Mouse (Mus musculus): ENCODE measurements around the gene Skil. TPM values are rescaled to one million over a fixed set of nuclear protein-coding genes. Genes with fewer than 3 reads are reported as not detected.

The Skil gene
- polyA plus RNA-seq, 1 experiment, result 14.0 TPM

DNA sequence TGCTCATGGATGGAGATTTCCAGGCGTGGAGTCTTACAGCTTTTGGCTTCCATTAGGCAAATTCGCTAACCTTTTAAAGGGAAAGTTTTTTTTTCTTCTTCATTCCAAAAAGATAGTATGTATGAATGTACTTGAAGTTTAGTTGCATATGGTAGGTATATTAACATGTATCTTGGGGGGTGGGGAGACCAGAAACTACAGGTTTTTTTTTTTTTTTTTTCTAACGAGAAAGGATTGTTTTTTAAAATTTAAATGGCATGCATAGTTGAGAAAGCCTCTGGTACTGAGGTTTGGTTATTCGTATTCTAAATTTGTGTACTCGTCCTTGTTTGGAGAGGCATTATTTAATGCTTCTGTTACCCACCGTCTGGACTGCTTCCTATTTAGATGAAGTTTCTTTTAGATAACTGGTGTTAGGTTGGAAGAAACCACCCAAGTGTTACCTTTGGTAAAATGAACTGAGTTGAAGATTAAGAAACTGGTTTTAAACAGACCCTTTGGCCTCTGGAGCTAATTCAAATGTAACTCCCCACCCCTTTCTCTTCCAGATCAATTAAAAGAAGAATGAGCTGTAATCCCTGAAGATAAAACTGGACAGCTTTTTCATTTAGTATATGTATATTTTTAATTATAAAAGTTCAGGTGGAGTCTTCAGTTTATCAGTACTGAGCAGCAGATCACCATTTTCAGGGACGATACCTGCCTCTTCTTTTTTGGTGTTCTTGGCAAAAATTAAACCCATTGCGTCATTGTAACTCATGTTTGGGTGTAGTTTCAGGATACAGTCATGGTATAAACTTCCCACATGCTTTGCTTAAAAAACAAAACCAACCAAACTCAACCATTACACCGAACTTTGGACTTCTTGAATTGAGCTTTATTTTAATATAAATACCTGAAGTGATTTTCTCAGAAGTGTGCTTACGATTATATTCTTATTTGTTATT lies 1.6 kb downstream of the Skil start:
- DNase-seq, result no peak
- Histone ChIP-seq H3K27ac (ENCODE audit: insufficient read depth, low read length) (0 out of 2 replicates have a peak overlapping the region, but pooled peaks have one; percentile 55), H3K4me1 (ENCODE audit: control insufficient read depth, insufficient read depth, low read length) (no peaks in the 10 kb centered on the region), H3K4me3 (replicated peaks; ENCODE audit: insufficient read depth, low read depth, low read length) (peak overlapping the region; percentile 80), H3K27me3 (ENCODE audit: control insufficient read depth, insufficient read depth, low read length) (no peaks in the 10 kb centered on the region)
- no peak for TF ChIP-seq POLR2A (IDR thresholded peaks at IDR 0.05; ENCODE audit: borderline replicate concordance, insufficient read depth, low read length)
- TF ChIP-seq CTCF (IDR thresholded peaks at IDR 0.05; ENCODE audit: borderline replicate concordance, insufficient read depth, low read depth, low read length), result no peak
- WGBS, result 48% methylated on average over 10 of the region's 10 CpGs

DNA sequence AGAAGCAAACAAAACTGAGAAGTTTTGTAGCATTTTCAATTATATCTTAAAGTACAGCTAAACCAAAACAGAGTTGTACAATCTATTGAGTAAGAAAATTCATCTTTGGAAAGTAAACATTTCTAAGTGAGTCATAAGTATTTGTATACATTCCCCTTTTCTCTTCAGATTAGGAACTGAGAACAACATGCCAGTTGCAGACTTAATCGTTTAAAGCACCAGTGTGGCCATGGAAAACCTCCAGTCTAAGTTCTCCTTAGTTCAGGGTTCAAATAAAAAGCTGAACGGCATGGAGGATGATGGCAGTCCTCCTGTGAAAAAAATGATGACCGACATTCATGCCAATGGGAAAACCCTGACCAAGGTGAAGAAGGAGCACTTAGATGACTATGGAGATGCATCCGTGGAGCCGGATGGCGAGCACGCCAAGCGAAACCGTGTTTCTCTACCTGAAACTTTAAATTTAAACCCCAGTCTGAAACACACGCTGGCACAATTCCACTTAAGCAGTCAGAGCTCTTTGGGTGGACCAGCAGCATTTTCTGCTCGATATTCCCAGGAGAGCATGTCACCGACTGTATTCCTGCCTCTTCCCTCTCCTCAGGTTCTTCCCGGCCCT lies 2.4 kb downstream of the Skil start:
- DNase-seq, result no peak
- TF ChIP-seq POLR2A (IDR thresholded peaks at IDR 0.05; ENCODE audit: borderline replicate concordance, insufficient read depth, low read length) (no peak), CTCF (IDR thresholded peaks at IDR 0.05; ENCODE audit: borderline replicate concordance, insufficient read depth, low read depth, low read length) (no peak)
- 64% methylated on average over 13 of the region's 13 CpGs for WGBS
- Histone ChIP-seq H3K27ac (ENCODE audit: insufficient read depth, low read length) (no peak overlapping the region), H3K4me1 (ENCODE audit: control insufficient read depth, insufficient read depth, low read length) (no peaks in the 10 kb centered on the region), H3K27me3 (ENCODE audit: control insufficient read depth, insufficient read depth, low read length) (no peaks in the 10 kb centered on the region), H3K4me3 (replicated peaks; ENCODE audit: insufficient read depth, low read depth, low read length) (no peak overlapping the region)

DNA sequence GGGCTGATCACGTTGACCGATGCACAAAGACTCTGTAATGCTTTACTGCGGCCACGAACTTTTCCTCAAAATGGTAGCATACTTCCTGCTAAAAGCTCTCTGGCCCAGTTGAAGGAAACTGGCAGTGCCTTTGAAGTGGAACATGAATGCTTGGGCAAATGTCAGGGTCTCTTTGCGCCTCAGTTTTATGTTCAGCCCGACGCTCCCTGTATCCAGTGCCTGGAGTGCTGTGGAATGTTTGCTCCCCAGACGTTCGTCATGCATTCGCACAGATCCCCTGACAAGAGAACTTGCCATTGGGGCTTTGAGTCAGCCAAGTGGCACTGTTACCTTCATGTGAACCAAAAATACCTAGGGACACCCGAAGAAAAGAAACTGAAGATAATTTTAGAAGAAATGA lies 3.1 kb downstream of the Skil start:
- no peak for DNase-seq

DNA sequence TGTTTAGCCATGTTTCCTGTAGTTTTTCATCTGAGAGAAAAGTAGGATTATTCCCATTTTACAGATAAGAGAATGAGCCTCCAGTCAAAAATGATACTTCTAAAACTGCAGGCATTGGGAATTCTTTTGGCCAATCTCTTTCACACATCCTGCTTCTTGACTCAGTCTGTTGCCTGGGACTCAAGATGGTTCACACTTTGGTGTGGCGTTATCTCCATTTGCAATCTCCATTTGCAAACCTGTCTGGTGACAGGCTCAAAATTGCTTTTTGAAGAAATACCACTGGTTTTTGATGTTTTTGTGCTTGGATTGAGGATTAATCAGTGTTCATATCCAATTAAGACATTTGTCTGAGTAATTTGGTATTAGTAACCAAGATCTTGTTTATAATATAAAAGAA lies 3.7 kb downstream of the Skil start:
- TF ChIP-seq POLR2A (IDR thresholded peaks at IDR 0.05; ENCODE audit: borderline replicate concordance, insufficient read depth, low read length) (no peak), CTCF (IDR thresholded peaks at IDR 0.05; ENCODE audit: borderline replicate concordance, insufficient read depth, low read depth, low read length) (no peak)
- Histone ChIP-seq H3K27me3 (ENCODE audit: control insufficient read depth, insufficient read depth, low read length) (no peaks in the 10 kb centered on the region), H3K27ac (ENCODE audit: insufficient read depth, low read length) (no peak overlapping the region), H3K4me1 (ENCODE audit: control insufficient read depth, insufficient read depth, low read length) (no peaks in the 10 kb centered on the region), H3K4me3 (replicated peaks; ENCODE audit: insufficient read depth, low read depth, low read length) (no peak overlapping the region)
- DNase-seq, result no peak
- WGBS, result 86% methylated on average over 1 of the region's 1 CpGs

More for the DNA sequence above, 3.1 kb downstream of the Skil start:
- H3K4me3 ChIP-seq (replicated peaks; ENCODE audit: insufficient read depth, low read depth, low read length), result no peak overlapping the region
- H3K4me1 ChIP-seq (ENCODE audit: control insufficient read depth, insufficient read depth, low read length), result no peaks in the 10 kb centered on the region
- H3K27ac ChIP-seq (ENCODE audit: insufficient read depth, low read length), result no peak overlapping the region
- WGBS, result 73% methylated on average over 11 of the region's 11 CpGs
- H3K27me3 ChIP-seq (ENCODE audit: control insufficient read depth, insufficient read depth, low read length), result no peaks in the 10 kb centered on the region
- no peak for TF ChIP-seq CTCF (IDR thresholded peaks at IDR 0.05; ENCODE audit: borderline replicate concordance, insufficient read depth, low read depth, low read length)
- no peak for TF ChIP-seq POLR2A (IDR thresholded peaks at IDR 0.05; ENCODE audit: borderline replicate concordance, insufficient read depth, low read length)

DNA sequence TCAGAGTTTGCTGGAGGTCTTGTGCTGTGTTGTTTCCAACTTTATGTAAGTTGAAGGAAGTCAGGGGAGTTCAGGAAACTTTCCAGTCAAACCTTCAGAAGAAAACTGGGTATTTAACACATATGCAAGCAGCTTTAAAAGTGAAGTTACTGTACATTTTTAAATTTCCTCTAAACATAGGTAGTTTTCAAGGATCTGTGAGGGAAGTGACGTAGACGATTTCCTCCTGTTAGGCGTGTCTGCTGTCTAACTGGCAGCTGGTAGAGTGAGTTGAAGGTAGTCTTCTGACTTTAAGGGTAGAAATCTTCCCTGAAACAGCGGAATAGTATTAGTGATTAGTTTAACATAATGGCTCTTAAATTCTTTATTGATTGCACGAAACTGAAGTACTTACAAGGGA lies 5.2 kb downstream of the Skil start:
- no peak overlapping the region for H3K27ac ChIP-seq (ENCODE audit: insufficient read depth, low read length)
- TF ChIP-seq POLR2A (IDR thresholded peaks at IDR 0.05; ENCODE audit: borderline replicate concordance, insufficient read depth, low read length) (no peak), CTCF (IDR thresholded peaks at IDR 0.05; ENCODE audit: borderline replicate concordance, insufficient read depth, low read depth, low read length) (no peak)
- 0 out of 2 replicates have a peak, but pooled peaks cover 3% of the 10 kb centered on the region for H3K4me1 ChIP-seq (ENCODE audit: control insufficient read depth, insufficient read depth, low read length)
- H3K27me3 ChIP-seq (ENCODE audit: control insufficient read depth, insufficient read depth, low read length), result no peaks in the 10 kb centered on the region
- DNase-seq, result no peak
- 79% methylated on average over 5 of the region's 5 CpGs for WGBS
- no peak overlapping the region for H3K4me3 ChIP-seq (replicated peaks; ENCODE audit: insufficient read depth, low read depth, low read length)

DNA sequence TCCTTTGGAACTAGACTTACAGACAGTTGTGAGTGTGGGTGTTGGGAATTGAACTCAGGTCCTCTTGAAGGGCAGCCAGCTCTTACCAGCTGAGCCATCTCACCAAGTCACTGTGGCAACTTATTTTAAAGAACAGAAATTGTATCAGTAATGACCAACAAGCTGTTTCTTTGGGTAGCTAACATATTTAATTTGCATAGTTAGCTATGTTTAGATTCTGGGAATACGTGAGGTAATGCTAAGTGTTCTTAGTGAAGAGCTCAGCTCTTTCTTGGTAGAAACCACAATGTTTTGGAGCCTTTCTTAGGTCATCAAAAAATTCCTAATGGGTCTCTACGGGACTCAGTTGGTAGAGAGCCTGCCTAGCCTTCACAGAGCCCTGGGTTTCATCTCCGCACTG lies 5.9 kb downstream of the Skil start:
- Histone ChIP-seq H3K27ac (ENCODE audit: insufficient read depth, low read length) (no peak overlapping the region), H3K27me3 (ENCODE audit: control insufficient read depth, insufficient read depth, low read length) (no peaks in the 10 kb centered on the region), H3K4me1 (ENCODE audit: control insufficient read depth, insufficient read depth, low read length) (0 out of 2 replicates have a peak, but pooled peaks cover 3% of the 10 kb centered on the region), H3K4me3 (replicated peaks; ENCODE audit: insufficient read depth, low read depth, low read length) (no peak overlapping the region)
- DNase-seq, result no peak
- 96% methylated on average over 3 of the region's 3 CpGs for WGBS
- no peak for TF ChIP-seq CTCF (IDR thresholded peaks at IDR 0.05; ENCODE audit: borderline replicate concordance, insufficient read depth, low read depth, low read length)
- TF ChIP-seq POLR2A (IDR thresholded peaks at IDR 0.05; ENCODE audit: borderline replicate concordance, insufficient read depth, low read length), result no peak

DNA sequence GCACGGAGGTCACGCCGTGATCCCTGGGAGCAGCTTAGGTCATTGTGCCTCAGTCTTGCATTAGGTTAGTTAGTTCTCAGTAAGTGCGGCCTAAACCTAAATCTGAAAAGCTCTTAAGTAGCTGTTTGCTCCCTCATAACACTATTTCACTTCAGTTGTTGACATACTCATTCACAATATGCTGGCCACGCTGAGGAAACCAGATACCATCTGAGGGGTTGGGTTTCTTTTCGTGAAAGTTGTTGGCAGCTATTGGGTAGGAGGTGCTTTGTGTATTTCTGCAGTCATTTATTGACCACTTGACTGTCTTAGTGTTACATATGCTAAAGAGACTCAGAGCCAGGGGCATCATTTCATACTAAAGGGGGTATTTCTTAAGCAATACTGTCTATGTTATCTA lies 10.1 kb downstream of the Skil start:
- Histone ChIP-seq H3K4me3 (replicated peaks; ENCODE audit: insufficient read depth, low read depth, low read length) (no peak overlapping the region), H3K27me3 (ENCODE audit: control insufficient read depth, insufficient read depth, low read length) (no peaks in the 10 kb centered on the region), H3K4me1 (ENCODE audit: control insufficient read depth, insufficient read depth, low read length) (0 out of 2 replicates have a peak, but pooled peaks cover 9% of the 10 kb centered on the region), H3K27ac (ENCODE audit: insufficient read depth, low read length) (no peak overlapping the region)
- TF ChIP-seq CTCF (IDR thresholded peaks at IDR 0.05; ENCODE audit: borderline replicate concordance, insufficient read depth, low read depth, low read length) (no peak), POLR2A (IDR thresholded peaks at IDR 0.05; ENCODE audit: borderline replicate concordance, insufficient read depth, low read length) (no peak)
- WGBS, result 82% methylated on average over 6 of the region's 6 CpGs
- no peak for DNase-seq
